Mouse (Mus musculus): Measurements from ENCODE around the gene Rbfox1.

GRCm38 (mm10) chr16:6993180-6993579 lies 1108.0 kb downstream of the Rbfox1 start:
- TF ChIP-seq POLR2A (IDR thresholded peaks at IDR 0.05; ENCODE audit: insufficient read depth, low read depth, low read length) (no peak), CTCF (IDR thresholded peaks at IDR 0.05; ENCODE audit: insufficient read depth, low read depth, low read length) (no peak)

All from olfactory bulb, adult 2 months (tissue).